Mouse (Mus musculus) cerebellum, adult 2 months (tissue): Measurements from ENCODE around the gene Pde3a. TPM values are rescaled to one million over a fixed set of nuclear protein-coding genes. Genes with fewer than 3 reads are reported as not detected.
A peak's percentile ranks its signal among the peaks of the same experiment; 100 is the strongest.

Source experiments
- DNase-seq, 2 experiments: peaks; one replicate each; pipeline ENCODE4 v3.0.0; 2021
- H3K27ac ChIP-seq: fragments of 200-500 bp; 2 replicates; pipeline ENCODE4 v1.5.1; 2012; ENCODE audit warnings: low read length, control low read depth, inconsistent platforms; ENCODE audit not compliant: insufficient read depth
- H3K27me3 ChIP-seq: fragments of 200-500 bp; 2 replicates; pipeline ENCODE4 v1.6.1; 2012; ENCODE audit warnings: inconsistent platforms, mild to moderate bottlenecking, low read length, moderate library complexity; ENCODE audit not compliant: control insufficient read depth, insufficient read depth
- H3K4me1 ChIP-seq: fragments of 200-500 bp; 2 replicates; pipeline ENCODE4 v1.6.1; 2011; ENCODE audit warnings: low read length; ENCODE audit not compliant: control insufficient read depth, insufficient read depth
- H3K4me3 ChIP-seq: fragments of 200-500 bp; replicated peaks from 2 replicates; pipeline ENCODE3; 2011; ENCODE audit warnings: mild to moderate bottlenecking, low read depth, low read length, control low read depth; ENCODE audit not compliant: insufficient read depth
- CTCF ChIP-seq: fragments of 200-500 bp; IDR thresholded peaks from 2 replicates; pipeline ENCODE4 v1.5.1; 2011; ENCODE audit warnings: low read depth, mild to moderate bottlenecking, control low read depth, low read length, moderate library complexity, borderline replicate concordance; ENCODE audit not compliant: insufficient read depth
- POLR2A ChIP-seq: fragments of 200-500 bp; IDR thresholded peaks from 2 replicates; pipeline ENCODE4 v1.6.1; 2011; ENCODE audit warnings: low read length, control low read depth, borderline replicate concordance; ENCODE audit not compliant: insufficient read depth
- WGBS: fragments of 180-500 bp; shearing (Covaris S2); methylation state at CpG from one replicate; pipeline ENCODE4 v1.1.7; 2018; 5-methylcytosine and 5-hydroxymethylcytosine counted together
- polyA plus RNA-seq: library from polyadenylated mRNA; depleted of rRNA; stranded (reverse); fragments of >200 nt; gene quantifications from 2 replicates; pipeline ENCODE4 v1.2.3, GENCODE M21; 2012

The Pde3a gene
- polyA plus RNA-seq, 1 experiment = 3.3 TPM

DNA sequence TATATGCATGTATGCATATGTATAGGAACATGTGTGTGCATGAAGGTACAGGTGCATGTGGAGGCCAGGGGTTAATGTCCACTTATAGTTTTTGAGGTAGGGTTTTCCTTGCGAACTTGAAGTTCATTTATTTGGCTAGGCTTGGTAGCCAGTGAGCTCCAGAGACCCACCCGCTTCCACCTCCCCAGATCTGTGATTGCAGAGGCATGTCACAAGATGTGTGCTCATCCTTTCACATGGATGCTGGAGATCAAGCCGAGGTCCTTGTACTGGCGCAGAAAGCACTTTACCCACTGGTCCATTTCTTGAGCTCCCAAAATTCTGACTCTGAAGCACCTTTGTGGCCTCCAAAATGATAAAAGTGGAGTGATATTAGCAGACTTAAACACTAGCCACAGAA is 245.8 kb downstream of the Pde3a start:
- no peak overlapping the region for H3K27ac ChIP-seq

DNA sequence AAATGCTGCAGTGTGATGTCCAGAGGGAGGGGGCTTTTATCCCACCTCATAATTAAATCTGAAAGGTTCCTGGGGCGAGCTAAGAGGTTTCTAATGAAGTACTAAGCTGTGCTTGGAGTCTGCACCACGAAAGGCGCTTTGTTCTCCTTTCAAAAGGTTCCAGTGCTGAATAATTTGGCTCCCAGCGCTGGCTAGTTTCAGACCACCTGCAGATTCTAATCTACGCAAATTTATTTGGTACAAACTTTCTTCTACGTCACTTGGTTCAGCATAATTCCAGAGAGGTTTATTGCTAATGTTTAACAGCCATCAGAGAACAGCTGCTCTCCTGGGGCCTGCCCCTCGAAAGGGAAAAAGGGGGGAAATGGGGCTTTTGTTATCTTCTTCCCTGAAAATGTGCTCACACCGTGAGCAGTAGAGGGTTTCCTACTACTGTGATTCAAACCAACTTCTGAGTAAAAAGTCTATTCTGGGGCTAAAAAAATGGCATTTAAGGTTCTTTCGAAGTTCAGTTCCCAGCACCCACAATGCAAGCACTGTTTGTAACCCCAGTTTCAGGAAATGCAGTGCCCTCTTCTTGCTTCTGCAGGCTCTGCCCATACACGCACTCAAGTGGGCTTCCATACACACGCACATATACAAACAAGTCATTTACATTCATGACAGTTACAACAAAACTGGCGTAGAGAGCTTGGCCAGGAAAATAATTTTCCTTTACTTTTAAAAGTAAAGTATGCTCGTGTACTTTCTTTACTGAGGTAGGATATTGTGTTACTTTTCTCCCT is 246.8 kb downstream of the Pde3a start:
- Histone ChIP-seq H3K27ac (no peak overlapping the region), H3K4me3 (no peak overlapping the region), H3K27me3 (no peaks in the 10 kb centered on the region), H3K4me1 (no peaks in the 10 kb centered on the region)
- TF ChIP-seq POLR2A (no peak), CTCF (no peak)
- WGBS = 34% methylated on average over 13 of the region's 13 CpGs
- no peak for DNase-seq

More for the DNA sequence above, 245.8 kb downstream of the Pde3a start:
- H3K27me3 ChIP-seq = no peaks in the 10 kb centered on the region
- 64% methylated on average over 4 of the region's 4 CpGs for WGBS
- DNase-seq = no peak
- no peak overlapping the region for H3K4me3 ChIP-seq
- no peaks in the 10 kb centered on the region for H3K4me1 ChIP-seq
- TF ChIP-seq CTCF (no peak), POLR2A (no peak)

DNA sequence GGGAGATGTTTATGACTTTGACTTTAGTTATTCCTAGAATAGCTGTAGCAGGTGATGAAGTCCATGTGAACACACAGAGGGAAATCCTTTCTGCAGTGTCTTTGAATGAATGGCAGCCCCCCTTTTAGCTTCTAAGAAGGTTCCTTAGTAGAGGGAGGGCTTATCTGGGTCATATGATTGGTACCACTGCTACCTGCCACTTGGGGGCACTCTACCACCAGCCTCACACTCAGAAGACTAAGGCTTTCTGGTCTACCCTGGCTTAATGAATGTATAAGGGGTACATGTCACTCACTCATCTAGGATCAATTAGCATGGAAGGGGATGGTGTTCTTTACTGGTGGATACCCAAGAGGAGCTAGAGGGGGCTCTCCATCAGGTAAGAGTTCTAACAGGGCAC is 250.4 kb downstream of the Pde3a start:
- no peak for DNase-seq
- H3K27ac ChIP-seq = no peak overlapping the region
- H3K4me3 ChIP-seq = no peak overlapping the region
- TF ChIP-seq CTCF = peak; percentile 35; the same call in 1 of the 2 replicates
- no peak for TF ChIP-seq POLR2A
- no peaks in the 10 kb centered on the region for H3K27me3 ChIP-seq
- no peaks in the 10 kb centered on the region for H3K4me1 ChIP-seq

DNA sequence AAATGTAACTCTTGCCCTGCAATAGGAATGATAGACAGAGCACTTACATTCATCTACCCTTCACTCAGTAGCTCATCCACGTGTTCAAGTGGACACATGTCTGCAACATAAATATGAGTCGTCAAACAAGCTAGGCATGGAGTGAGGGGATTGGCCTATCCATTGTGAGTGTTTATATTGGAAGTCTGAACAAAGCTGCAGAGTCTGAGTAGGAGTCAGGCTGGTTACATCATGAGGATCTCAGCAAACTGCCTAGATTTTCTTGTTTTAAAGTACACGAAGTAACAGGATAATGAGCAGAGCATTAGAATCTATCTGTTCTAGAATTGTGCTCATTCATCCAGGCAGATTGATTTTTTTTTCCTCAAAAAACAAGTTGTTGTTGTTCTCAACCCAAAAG is 252.1 kb downstream of the Pde3a start:
- H3K4me1 ChIP-seq = no peaks in the 10 kb centered on the region
- TF ChIP-seq CTCF (no peak), POLR2A (no peak)
- DNase-seq = no peak
- H3K27ac ChIP-seq = no peak overlapping the region
- H3K27me3 ChIP-seq = no peaks in the 10 kb centered on the region
- 89% methylated on average over 3 of the region's 3 CpGs for WGBS
- no peak overlapping the region for H3K4me3 ChIP-seq

DNA sequence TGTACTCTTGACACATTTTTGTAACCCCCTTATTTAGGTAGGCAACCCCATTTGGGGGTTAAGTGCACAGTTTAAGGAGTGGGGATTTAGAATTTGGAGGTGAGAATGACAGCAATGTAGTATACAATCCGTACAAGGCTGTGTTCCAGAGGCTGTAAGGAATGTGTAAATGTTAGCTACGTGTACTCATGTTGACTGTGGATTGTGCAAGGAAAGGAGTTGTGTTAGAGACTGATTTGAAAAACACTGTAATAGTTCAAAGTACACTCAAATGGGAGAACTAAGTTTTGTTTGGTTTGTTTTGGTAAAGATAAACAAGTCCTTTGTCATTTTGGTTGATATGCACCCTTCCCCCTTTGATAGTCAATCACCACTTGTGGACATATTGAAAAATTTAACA is 273.5 kb downstream of the Pde3a start:
- DNase-seq = no peak
- H3K4me1 ChIP-seq = no peaks in the 10 kb centered on the region
- WGBS = 86% methylated on average over 2 of the region's 2 CpGs

DNA sequence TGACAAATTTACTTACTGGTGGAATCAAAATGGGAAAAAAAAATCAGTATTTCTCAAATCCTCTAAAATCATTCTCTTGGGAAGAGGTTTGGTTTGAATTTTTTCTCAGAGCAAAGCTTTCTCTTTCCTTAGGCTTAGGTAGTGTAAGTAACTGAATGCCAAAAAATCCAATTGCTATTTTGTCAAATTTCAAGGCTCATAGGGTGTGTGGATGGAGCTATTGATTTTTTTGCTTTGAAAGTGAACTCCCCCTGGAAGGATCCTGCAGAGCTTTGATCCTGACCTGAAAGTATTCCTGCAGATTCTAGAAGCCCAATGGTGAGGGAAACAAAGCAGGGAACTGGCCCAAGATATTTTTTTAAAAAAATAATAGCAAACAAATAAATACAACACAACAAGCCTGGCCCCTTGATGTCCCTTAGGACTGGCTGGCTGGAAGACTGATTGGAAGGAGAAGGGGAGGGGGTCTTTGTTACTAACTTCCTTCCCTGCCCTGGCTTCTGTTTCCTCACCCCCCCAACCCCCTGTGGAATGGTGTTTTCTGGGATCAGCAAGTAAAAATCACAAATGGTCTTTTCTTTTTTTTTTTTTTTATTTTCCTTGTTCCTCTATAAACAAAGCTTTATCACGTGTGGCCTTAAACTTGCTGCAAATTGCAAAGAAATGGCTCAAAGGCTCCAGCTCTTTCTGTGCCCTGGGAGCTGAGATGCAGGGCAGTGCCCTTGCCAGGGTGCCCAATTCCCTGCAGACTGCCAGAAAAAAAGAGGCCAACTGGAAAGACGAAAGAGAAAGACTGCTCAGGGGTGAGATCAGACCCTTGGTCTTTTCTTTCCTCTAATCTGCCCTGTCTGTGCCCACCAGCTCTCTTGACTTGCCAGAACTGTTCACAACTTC is 274.9 kb downstream of the Pde3a start, which contains the start of gene Slco1c1:
Slco1c1 (plus strand) TSS at position 622 of the 894 bp plus-strand sequence.
- no peak for DNase-seq

More for the DNA sequence above, 273.5 kb downstream of the Pde3a start:
- Histone ChIP-seq H3K27ac (no peak overlapping the region), H3K4me3 (no peak overlapping the region), H3K27me3 (no peaks in the 10 kb centered on the region)
- TF ChIP-seq POLR2A (no peak), CTCF (no peak)

DNA sequence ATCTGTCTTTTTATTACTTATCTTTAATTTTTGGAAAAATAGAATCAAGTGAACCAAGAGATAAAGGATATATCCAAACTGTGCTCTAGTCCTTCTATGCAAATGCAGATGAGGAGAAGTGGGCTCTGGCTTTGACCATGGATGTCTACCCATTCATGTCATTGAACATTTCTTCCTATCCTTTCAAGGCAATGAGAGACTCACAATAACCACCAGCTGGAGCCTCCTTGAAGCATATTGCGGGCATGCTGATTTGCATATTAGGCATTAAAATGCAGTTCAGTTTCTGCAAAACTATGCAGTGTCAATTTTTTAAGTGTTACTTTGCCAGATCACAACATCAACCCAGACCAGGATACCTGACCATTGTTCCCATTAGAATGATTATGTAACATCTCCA is 276.7 kb downstream of the Pde3a start:
- TF ChIP-seq CTCF (no peak), POLR2A (no peak)
- no peaks in the 10 kb centered on the region for H3K27me3 ChIP-seq
- no peak overlapping the region for H3K4me3 ChIP-seq
- DNase-seq = no peak
- 60% methylated on average over 1 of the region's 1 CpGs for WGBS
- no peaks in the 10 kb centered on the region for H3K4me1 ChIP-seq
- H3K27ac ChIP-seq = no peak overlapping the region

More for the DNA sequence above, 274.9 kb downstream of the Pde3a start, which contains the start of gene Slco1c1:
- H3K4me1 ChIP-seq = no peaks in the 10 kb centered on the region
- no peaks in the 10 kb centered on the region for H3K27me3 ChIP-seq
- no peak within 1 kb of the TSS for H3K4me3 ChIP-seq
- H3K27ac ChIP-seq = peak within 1 kb of the TSS; percentile 50; the same call in 1 of the 2 replicates
- WGBS = 37% methylated on average over 2 of the region's 2 CpGs
- TF ChIP-seq POLR2A = no peak
- no peak for TF ChIP-seq CTCF

DNA sequence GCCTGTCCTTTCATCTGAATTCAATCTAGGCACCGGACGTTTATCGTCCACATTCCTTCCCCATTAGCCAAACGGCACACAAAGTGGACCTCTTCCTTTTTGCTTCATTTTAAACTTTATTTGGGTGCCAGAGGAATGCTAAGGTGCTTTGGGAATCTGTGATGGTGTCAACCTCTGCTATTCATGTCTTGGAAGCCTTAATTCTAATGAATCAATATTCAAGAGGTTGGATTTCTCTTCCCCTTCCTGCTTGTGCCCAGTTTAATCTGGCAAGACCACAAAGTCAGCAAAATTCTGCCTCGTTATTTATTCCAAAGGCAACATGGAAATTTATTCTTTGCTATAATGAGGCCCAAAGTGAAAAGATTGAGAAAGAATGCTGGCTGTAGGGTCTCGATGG is 281.8 kb downstream of the Pde3a start:
- no peak overlapping the region for H3K27ac ChIP-seq
- H3K4me3 ChIP-seq = no peak overlapping the region
- 74% methylated on average over 6 of the region's 6 CpGs for WGBS
- H3K4me1 ChIP-seq = no peaks in the 10 kb centered on the region
- DNase-seq = no peak
- TF ChIP-seq POLR2A (no peak), CTCF (no peak)
- no peaks in the 10 kb centered on the region for H3K27me3 ChIP-seq
